ENCODE assay signal across 8 mouse cellular contexts in genomic region chr9:22429533-22430241, GRCm38 (mm10). TPM values are rescaled to one million over a fixed set of nuclear protein-coding genes. Genes with fewer than 3 reads are reported as not detected.
A peak's percentile ranks its signal among the peaks of the same experiment; 100 is the strongest.
DNase-seq lines count a peak whose midpoint lies in the region; ATAC-seq and TF ChIP-seq lines count a peak whose summit lies in the region.

No protein-coding gene starts in this region.

- ATAC-seq in forebrain, embryonic 15.5 days (replicated peaks): no peak
- no peak for ATAC-seq in forebrain, embryonic 12.5 days (ENCODE audit: low FRiP score)
- 0 out of 2 replicates have a peak, but pooled peaks have one; percentile 53 for ATAC-seq in heart, embryonic 16.5 days (replicated peaks; ENCODE audit: extremely low read depth, insufficient read depth, low FRiP score)
- no peak for ATAC-seq in liver, embryonic 11.5 days (replicated peaks; ENCODE audit: low FRiP score)

- TF ChIP-seq RAD21 in CH12.LX (IDR thresholded peaks at IDR 0.05; ENCODE audit: low read depth, low read length): no peak

- H3K4me1 ChIP-seq in forebrain, embryonic 15.5 days: peaks cover 14% of the 10 kb centered on the region
- peaks cover 13% of the 10 kb centered on the region for H3K4me1 ChIP-seq in forebrain, embryonic 12.5 days
- H3K4me1 ChIP-seq in CH12.LX (ENCODE audit: control insufficient read depth in 1 of 2, insufficient read depth in 2 of 2): peaks cover 0 to 23% of the 10 kb centered on the region in 2 experiments; a peak in 2 of 4 replicates
- peaks cover 8% of the 10 kb centered on the region for H3K4me1 ChIP-seq in heart, embryonic 16.5 days (ENCODE audit: control insufficient read depth, insufficient read depth, low read length)
- H3K4me1 ChIP-seq in liver, embryonic 11.5 days (replicated peaks; ENCODE audit: control insufficient read depth, insufficient read depth, low read length): peaks cover 7% of the 10 kb centered on the region
- peaks cover 10% of the 10 kb centered on the region for H3K4me1 ChIP-seq in thymus, adult 2 months (replicated peaks; ENCODE audit: control insufficient read depth, insufficient read depth, low read length)

- H3K27me3 ChIP-seq in forebrain, embryonic 15.5 days: no peaks in the 10 kb centered on the region
- H3K27me3 ChIP-seq in forebrain, embryonic 12.5 days: no peaks in the 10 kb centered on the region
- no peaks in the 10 kb centered on the region for H3K27me3 ChIP-seq in CH12.LX (replicated peaks)
- H3K27me3 ChIP-seq in heart, embryonic 16.5 days (ENCODE audit: control insufficient read depth, insufficient read depth, low read length): no peaks in the 10 kb centered on the region
- H3K27me3 ChIP-seq in liver, embryonic 11.5 days (replicated peaks; ENCODE audit: control insufficient read depth, insufficient read depth, low read length): no peaks in the 10 kb centered on the region
- H3K27me3 ChIP-seq in thymus, adult 2 months (ENCODE audit: control insufficient read depth, insufficient read depth, low read length): no peaks in the 10 kb centered on the region

- H3K9me3 ChIP-seq in forebrain, embryonic 15.5 days: no peaks in the 10 kb centered on the region
- no peaks in the 10 kb centered on the region for H3K9me3 ChIP-seq in forebrain, embryonic 12.5 days
- H3K9me3 ChIP-seq in CH12.LX (replicated peaks; ENCODE audit: low read length): no peaks in the 10 kb centered on the region
- H3K9me3 ChIP-seq in heart, embryonic 16.5 days (replicated peaks; ENCODE audit: control insufficient read depth, low read length): no peaks in the 10 kb centered on the region
- H3K9me3 ChIP-seq in liver, embryonic 11.5 days (ENCODE audit: control insufficient read depth, low read length): no peaks in the 10 kb centered on the region

- intact Hi-C loops in gastrocnemius, postnatal 14 days (cut with DNase I; ENCODE audit: low total_unique reads): no loop called here

- no peak for TF ChIP-seq CTCF in CH12.LX (conservative IDR thresholded peaks at IDR 0.05 in 1 of 2, IDR thresholded peaks at IDR 0.05 in 1 of 2; ENCODE audit: low read depth in 2 of 2, low read length in 2 of 2)
- no peak for TF ChIP-seq CTCF in thymus, adult 2 months (IDR thresholded peaks at IDR 0.05; ENCODE audit: borderline replicate concordance, control insufficient read depth, extremely low read depth, insufficient read depth, low read length, poor library complexity)

- 22% methylated on average over 15 of the region's 15 CpGs for WGBS in forebrain, embryonic 15.5 days
- WGBS in forebrain, embryonic 12.5 days: 46% methylated on average over 15 of the region's 15 CpGs
- WGBS in heart, embryonic 16.5 days: 48% methylated on average over 15 of the region's 15 CpGs
- WGBS in liver, embryonic 11.5 days: 61% methylated on average over 15 of the region's 15 CpGs
- 35% methylated on average over 15 of the region's 15 CpGs for WGBS in thymus, adult 2 months

- H3K27ac ChIP-seq in forebrain, embryonic 15.5 days (replicated peaks): no peak overlapping the region
- no peak overlapping the region for H3K27ac ChIP-seq in forebrain, embryonic 12.5 days
- H3K27ac ChIP-seq in CH12.LX (ENCODE audit: insufficient read depth, low read depth): no peak overlapping the region
- H3K27ac ChIP-seq in heart, embryonic 16.5 days (ENCODE audit: low read length): peak overlapping the region; percentile 55
- no peak overlapping the region for H3K27ac ChIP-seq in liver, embryonic 11.5 days (ENCODE audit: low read depth, low read length)
- H3K27ac ChIP-seq in thymus, adult 2 months (ENCODE audit: control insufficient read depth, insufficient read depth, low read length): peak overlapping the region; percentile 27

- in situ Hi-C loops in CH12.LX (cut with MboI; ENCODE audit: low pct_ligation_motif_present, low pct_unique_long_range_greater_than_20kb, low sequenced_read_pairs): no loop called here

- no peak overlapping the region for H3K4me3 ChIP-seq in forebrain, embryonic 15.5 days
- no peak overlapping the region for H3K4me3 ChIP-seq in forebrain, embryonic 12.5 days (replicated peaks)
- peak overlapping the region in 2 of 3 experiments; percentile 5 to 41 for H3K4me3 ChIP-seq in CH12.LX (replicated peaks in 1 of 3; ENCODE audit: low read depth in 2 of 3, low read length in 2 of 3, poor library complexity in 1 of 3)
- no peak overlapping the region for H3K4me3 ChIP-seq in heart, embryonic 16.5 days (ENCODE audit: low read length)
- H3K4me3 ChIP-seq in liver, embryonic 11.5 days (ENCODE audit: low read depth, low read length): no peak overlapping the region
- no peak overlapping the region for H3K4me3 ChIP-seq in thymus, adult 2 months (ENCODE audit: control insufficient read depth, insufficient read depth, low read length)

- H3K4me2 ChIP-seq in forebrain, embryonic 15.5 days (replicated peaks): peak overlapping the region; percentile 11
- no peak overlapping the region for H3K4me2 ChIP-seq in forebrain, embryonic 12.5 days
- peak overlapping the region; percentile 59; the same call in 1 of the 2 replicates for H3K4me2 ChIP-seq in CH12.LX (ENCODE audit: insufficient read depth, low read depth, poor library complexity, severe bottlenecking)
- peak overlapping the region; percentile 40 for H3K4me2 ChIP-seq in heart, embryonic 16.5 days (ENCODE audit: low read depth, low read length)
- peak overlapping the region; percentile 26; the same call in 1 of the 2 replicates for H3K4me2 ChIP-seq in liver, embryonic 11.5 days

- no peak overlapping the region for H3K9ac ChIP-seq in forebrain, embryonic 15.5 days (replicated peaks)
- H3K9ac ChIP-seq in forebrain, embryonic 12.5 days: no peak overlapping the region
- 0 out of 2 replicates have a peak overlapping the region, but pooled peaks have one; percentile 0 for H3K9ac ChIP-seq in CH12.LX (ENCODE audit: insufficient read depth, low read depth)
- no peak overlapping the region for H3K9ac ChIP-seq in heart, embryonic 16.5 days (ENCODE audit: low read length)
- H3K9ac ChIP-seq in liver, embryonic 11.5 days (ENCODE audit: low read depth, low read length): no peak overlapping the region

- H3K79me2 ChIP-seq in CH12.LX (replicated peaks; ENCODE audit: control insufficient read depth, extremely low read depth, insufficient read depth, poor library complexity, severe bottlenecking): no peaks in the 10 kb centered on the region

- no peak for TF ChIP-seq EP300 in CH12.LX (IDR thresholded peaks at IDR 0.05; ENCODE audit: low read length)

- dilution Hi-C loops in CH12.LX (cut with MboI; ENCODE audit: extremely low pct_ligation_motif_present, extremely low pct_unique_long_range_greater_than_20kb, low sequenced_read_pairs): no loop called here

- TF ChIP-seq POLR2A in CH12.LX (IDR thresholded peaks at IDR 0.05; ENCODE audit: low read depth, low read length): no peak
- no peak for TF ChIP-seq POLR2A in thymus, adult 2 months (IDR thresholded peaks at IDR 0.05; ENCODE audit: control insufficient read depth, extremely low read depth, insufficient read depth, low read length, poor library complexity)

- no peaks in the 10 kb centered on the region for H3K36me3 ChIP-seq in forebrain, embryonic 15.5 days
- no peaks in the 10 kb centered on the region for H3K36me3 ChIP-seq in forebrain, embryonic 12.5 days (replicated peaks)
- H3K36me3 ChIP-seq in CH12.LX (replicated peaks in 1 of 2; ENCODE audit: control insufficient read depth in 1 of 2, insufficient read depth in 1 of 2, low read length in 1 of 2): no peaks in the 10 kb centered on the region
- H3K36me3 ChIP-seq in heart, embryonic 16.5 days (ENCODE audit: control insufficient read depth, insufficient read depth): no peaks in the 10 kb centered on the region
- no peaks in the 10 kb centered on the region for H3K36me3 ChIP-seq in liver, embryonic 11.5 days (ENCODE audit: control insufficient read depth, insufficient read depth, low read length)
- no peaks in the 10 kb centered on the region for H3K36me3 ChIP-seq in thymus, adult 2 months (ENCODE audit: control insufficient read depth, insufficient read depth, low read length)

- DNase-seq in CH12.LX (ENCODE audit: extremely low read depth): peak; percentile 22
- no peak for DNase-seq in liver, embryonic 11.5 days (ENCODE audit: low spot score)
- DNase-seq in thymus, adult 2 months: peak; percentile 50
- DNase-seq in frontal cortex, postnatal 36 days (ENCODE audit: low spot score in 2 of 2): no peak
- DNase-seq in gastrocnemius, postnatal 14 days: no peak

RNA-seq across cellular contexts. Expression of gene 9530077C05Rik, which starts 18.4 kb away (rescaled TPM):
- polyA plus RNA-seq in forebrain, embryonic 15.5 days (2015; fragmentation: Nextera tagmentation; extraction: Ambion mirVana): 10.9 and 13.1 TPM in 2 replicates
- 10.2 and 12.1 TPM in 2 replicates for polyA plus RNA-seq in forebrain, embryonic 12.5 days (2016; fragmentation: Nextera tagmentation; extraction: Ambion mirVana)
- total RNA-seq in CH12.LX (2012; rRNA removed) (0.46 and 0.93 TPM in 2 replicates), CH12.LX (2014; rRNA removed) (0.71 and 0.78 TPM in 2 replicates)
- 0.27 and 1.4 TPM in 2 replicates for polyA plus RNA-seq in CH12.LX (2012; ENCODE audit: insufficient read length, low read depth)
- polyA plus RNA-seq in heart, embryonic 16.5 days (2015; fragmentation: Nextera tagmentation; extraction: Ambion mirVana): 3.0 and 3.7 TPM in 2 replicates
- 2.5 and 3.6 TPM in 2 replicates for polyA plus RNA-seq in liver, embryonic 11.5 days (2014; fragmentation: Nextera tagmentation; extraction: Ambion mirVana)
- polyA plus RNA-seq in thymus, adult 2 months (2012; rRNA removed): 1.9 and 2.1 TPM in 2 replicates
- total RNA-seq in gastrocnemius, postnatal 14 days (2021): under 1 TPM; 0.33 to 0.39 TPM

RNA-seq across cellular contexts. Expression of gene Gm17545, which starts 24.4 kb away (rescaled TPM):
- not detected in 2 replicates for polyA plus RNA-seq in forebrain, embryonic 15.5 days (2015; fragmentation: Nextera tagmentation; extraction: Ambion mirVana)
- not detected in 2 replicates for polyA plus RNA-seq in forebrain, embryonic 12.5 days (2016; fragmentation: Nextera tagmentation; extraction: Ambion mirVana)
- total RNA-seq in CH12.LX (2012; rRNA removed) (not detected in 2 replicates), CH12.LX (2014; rRNA removed) (not detected in 2 replicates)
- not detected in 2 replicates for polyA plus RNA-seq in CH12.LX (2012; ENCODE audit: insufficient read length, low read depth)
- polyA plus RNA-seq in heart, embryonic 16.5 days (2015; fragmentation: Nextera tagmentation; extraction: Ambion mirVana): not detected in 2 replicates
- not detected in 2 replicates for polyA plus RNA-seq in liver, embryonic 11.5 days (2014; fragmentation: Nextera tagmentation; extraction: Ambion mirVana)
- polyA plus RNA-seq in thymus, adult 2 months (2012; rRNA removed): not detected in 2 replicates
- not detected for total RNA-seq in gastrocnemius, postnatal 14 days (2021)

RNA-seq across cellular contexts. Expression of gene Rp9, which starts 39.9 kb away (rescaled TPM):
- 70.1 and 71.5 TPM in 2 replicates for polyA plus RNA-seq in forebrain, embryonic 15.5 days (2015; fragmentation: Nextera tagmentation; extraction: Ambion mirVana)
- 58.2 and 63.2 TPM in 2 replicates for polyA plus RNA-seq in forebrain, embryonic 12.5 days (2016; fragmentation: Nextera tagmentation; extraction: Ambion mirVana)
- 75.5 and 86.9 TPM in 2 replicates for total RNA-seq in CH12.LX (2012; rRNA removed)
- 64.2 and 82.1 TPM in 2 replicates for total RNA-seq in CH12.LX (2014; rRNA removed)
- polyA plus RNA-seq in CH12.LX (2012; ENCODE audit: insufficient read length, low read depth): 75.9 and 85.0 TPM in 2 replicates
- 47.3 and 48.4 TPM in 2 replicates for polyA plus RNA-seq in heart, embryonic 16.5 days (2015; fragmentation: Nextera tagmentation; extraction: Ambion mirVana)
- polyA plus RNA-seq in liver, embryonic 11.5 days (2014; fragmentation: Nextera tagmentation; extraction: Ambion mirVana): 74.2 and 79.8 TPM in 2 replicates
- polyA plus RNA-seq in thymus, adult 2 months (2012; rRNA removed): 124 and 176 TPM in 2 replicates
- total RNA-seq in gastrocnemius, postnatal 14 days (2021): 10 to 100 TPM; 19.5 to 23.6 TPM

RNA-seq across cellular contexts. Expression of gene Anln, which starts 40.7 kb away (rescaled TPM):
- polyA plus RNA-seq in forebrain, embryonic 15.5 days (2015; fragmentation: Nextera tagmentation; extraction: Ambion mirVana): 12.0 and 12.1 TPM in 2 replicates
- polyA plus RNA-seq in forebrain, embryonic 12.5 days (2016; fragmentation: Nextera tagmentation; extraction: Ambion mirVana): 36.8 and 41.1 TPM in 2 replicates
- total RNA-seq in CH12.LX (2012; rRNA removed) (12.2 and 14.6 TPM in 2 replicates), CH12.LX (2014; rRNA removed) (15.7 and 16.2 TPM in 2 replicates)
- polyA plus RNA-seq in CH12.LX (2012; ENCODE audit: insufficient read length, low read depth): 12.3 and 14.9 TPM in 2 replicates
- polyA plus RNA-seq in heart, embryonic 16.5 days (2015; fragmentation: Nextera tagmentation; extraction: Ambion mirVana): 53.7 and 54.6 TPM in 2 replicates
- 42.6 and 45.5 TPM in 2 replicates for polyA plus RNA-seq in liver, embryonic 11.5 days (2014; fragmentation: Nextera tagmentation; extraction: Ambion mirVana)
- polyA plus RNA-seq in thymus, adult 2 months (2012; rRNA removed): 11.1 and 11.2 TPM in 2 replicates
- total RNA-seq in gastrocnemius, postnatal 14 days (2021): 1 to 10 TPM; 4.9 to 5.1 TPM

RNA-seq across cellular contexts. Expression of gene Bbs9, which starts 45.8 kb away (rescaled TPM):
- 17.5 and 20.8 TPM in 2 replicates for polyA plus RNA-seq in forebrain, embryonic 15.5 days (2015; fragmentation: Nextera tagmentation; extraction: Ambion mirVana)
- 20.0 and 20.4 TPM in 2 replicates for polyA plus RNA-seq in forebrain, embryonic 12.5 days (2016; fragmentation: Nextera tagmentation; extraction: Ambion mirVana)
- total RNA-seq in CH12.LX (2012; rRNA removed) (8.1 and 9.1 TPM in 2 replicates), CH12.LX (2014; rRNA removed) (7.8 and 8.5 TPM in 2 replicates)
- 6.9 and 8.5 TPM in 2 replicates for polyA plus RNA-seq in CH12.LX (2012; ENCODE audit: insufficient read length, low read depth)
- polyA plus RNA-seq in heart, embryonic 16.5 days (2015; fragmentation: Nextera tagmentation; extraction: Ambion mirVana): 7.9 and 8.1 TPM in 2 replicates
- polyA plus RNA-seq in liver, embryonic 11.5 days (2014; fragmentation: Nextera tagmentation; extraction: Ambion mirVana): 7.8 and 8.7 TPM in 2 replicates
- 19.1 and 21.4 TPM in 2 replicates for polyA plus RNA-seq in thymus, adult 2 months (2012; rRNA removed)
- 1 to 10 TPM; 8.2 to 9.4 TPM for total RNA-seq in gastrocnemius, postnatal 14 days (2021)

Comparison
In these comparisons a context has a peak if more than half of its experiments do, and no peak if none do; other contexts are left out.
1. H3K27ac ChIP-seq: peak in heart, embryonic 16.5 days (single experiment) and thymus, adult 2 months (single experiment); none in forebrain, embryonic 15.5 days (single experiment), forebrain, embryonic 12.5 days (single experiment), CH12.LX (single experiment) and liver, embryonic 11.5 days (single experiment).
2. H3K4me3 ChIP-seq: peak in CH12.LX (2 of 3); none in forebrain, embryonic 15.5 days (single experiment), forebrain, embryonic 12.5 days (single experiment), heart, embryonic 16.5 days (single experiment), liver, embryonic 11.5 days (single experiment) and thymus, adult 2 months (single experiment).
3. DNase-seq: peak in CH12.LX (single experiment) and thymus, adult 2 months (single experiment); none in liver, embryonic 11.5 days (single experiment), frontal cortex, postnatal 36 days (0 of 2) and gastrocnemius, postnatal 14 days (single experiment).